Mouse (Mus musculus) thymus, postnatal 4 days (tissue): ENCODE data around the gene Blvrb.

ENCODE experiments used
- DNase-seq: peaks from one replicate; pipeline ENCODE4 v3.0.0; 2021

Gene Blvrb

GRCm38 (mm10) chr7:27449256-27449862, 1.6 kb downstream of the Blvrb start:
- DNase-seq = peak; percentile 74

- no peak for DNase-seq
Observed at GRCm38 (mm10) chr7:27451359-27451758, 3.6 kb downstream of the Blvrb start.

- DNase-seq = no peak
Observed at GRCm38 (mm10) chr7:27452206-27452770, 4.5 kb downstream of the Blvrb start.

- no peak for DNase-seq
Observed at GRCm38 (mm10) chr7:27454461-27455121, 6.8 kb downstream of the Blvrb start.

GRCm38 (mm10) chr7:27455273-27455672, 7.5 kb downstream of the Blvrb start:
- no peak for DNase-seq

GRCm38 (mm10) chr7:27458614-27459013, 10.8 kb downstream of the Blvrb start:
- no peak for DNase-seq

- DNase-seq = no peak
Observed at GRCm38 (mm10) chr7:27459640-27460039, 11.9 kb downstream of the Blvrb start.

GRCm38 (mm10) chr7:27460477-27460876, 12.7 kb downstream of the Blvrb start:
- DNase-seq = no peak

- no peak for DNase-seq
Observed at GRCm38 (mm10) chr7:27467648-27468047, 19.9 kb downstream of the Blvrb start.

- no peak for DNase-seq
Observed at GRCm38 (mm10) chr7:27471390-27472120, 23.8 kb downstream of the Blvrb start.

GRCm38 (mm10) chr7:27472596-27472995, 24.8 kb downstream of the Blvrb start:
- peak; percentile 31 for DNase-seq

- peak; percentile 99 for DNase-seq
Observed at GRCm38 (mm10) chr7:27473156-27473834, 25.5 kb downstream of the Blvrb start, which contains the start of gene Sertad3. Gene Sertad3, plus strand, starts transcription at chr7:27473768.

GRCm38 (mm10) chr7:27473835-27474489, 26.2 kb downstream of the Blvrb start:
- DNase-seq = no peak

GRCm38 (mm10) chr7:27474490-27474954, 26.7 kb downstream of the Blvrb start:
- DNase-seq = peak; percentile 92

- DNase-seq = no peak
Observed at GRCm38 (mm10) chr7:27475596-27475995, 27.8 kb downstream of the Blvrb start.

- no peak for DNase-seq
Observed at GRCm38 (mm10) chr7:27476098-27476635, 28.4 kb downstream of the Blvrb start.

GRCm38 (mm10) chr7:27478561-27478960, 30.8 kb downstream of the Blvrb start:
- no peak for DNase-seq

- no peak for DNase-seq
Observed at GRCm38 (mm10) chr7:27479750-27480149, 32.0 kb downstream of the Blvrb start.

- no peak for DNase-seq
Observed at GRCm38 (mm10) chr7:27480506-27480905, 32.7 kb downstream of the Blvrb start.

GRCm38 (mm10) chr7:27480927-27481626, 33.3 kb downstream of the Blvrb start:
- no peak for DNase-seq

- DNase-seq = peak; percentile 76
Observed at GRCm38 (mm10) chr7:27481627-27481969, 33.8 kb downstream of the Blvrb start.
